Comparison of ENCODE assay signal across 31 mouse cellular contexts in genomic region chr2:96573755-96574154, GRCm38 (mm10).
"Had no signal": no experiment of that assay in that cellular context is flagged by ENCODE, and none has a peak within 500 bp of the region (broad histone marks: within the 10 kb centered on the region; RNA-seq: fewer than 3 reads in every experiment).

No protein-coding gene starts in this region.

- H3K4me1 ChIP-seq: limb, embryonic 10.5 days; limb, embryonic 12.5 days; limb, embryonic 13.5 days; limb, embryonic 15.5 days; liver, embryonic 12.5 days; liver, embryonic 13.5 days; liver, embryonic 15.5 days; lung, embryonic 15.5 days; megakaryocyte, embryonic 14.5 days; midbrain, embryonic 10.5 days; midbrain, embryonic 12.5 days; midbrain, embryonic 13.5 days; midbrain, embryonic 15.5 days had no signal

- H3K36me3 ChIP-seq: limb, embryonic 10.5 days; limb, embryonic 12.5 days; limb, embryonic 13.5 days; limb, embryonic 15.5 days; liver, embryonic 12.5 days; liver, embryonic 13.5 days; liver, embryonic 15.5 days; lung, embryonic 15.5 days; midbrain, embryonic 10.5 days; midbrain, embryonic 12.5 days; midbrain, embryonic 13.5 days; midbrain, embryonic 15.5 days had no signal

- H3K27me3 ChIP-seq: limb, embryonic 12.5 days; limb, embryonic 13.5 days; limb, embryonic 15.5 days; liver, embryonic 12.5 days; liver, embryonic 13.5 days; liver, embryonic 15.5 days; lung, embryonic 15.5 days; megakaryocyte, embryonic 14.5 days; midbrain, embryonic 12.5 days; midbrain, embryonic 13.5 days; midbrain, embryonic 15.5 days had no signal

- ATAC-seq: liver, embryonic 12.5 days; liver, postnatal 0 days; lung, postnatal 0 days; midbrain, embryonic 13.5 days; midbrain, embryonic 15.5 days; midbrain, embryonic 16.5 days had no signal

- H3K9ac ChIP-seq: limb, embryonic 12.5 days; limb, embryonic 13.5 days; limb, embryonic 15.5 days; liver, embryonic 12.5 days; liver, embryonic 13.5 days; liver, embryonic 14.5 days; liver, embryonic 15.5 days; liver, postnatal 0 days; lung, embryonic 14.5 days; lung, embryonic 15.5 days; midbrain, embryonic 12.5 days; midbrain, embryonic 13.5 days; midbrain, embryonic 15.5 days had no signal

- DNase-seq: left cerebral cortex, postnatal 4 days; liver; liver, embryonic 13.5 days; liver, postnatal 0 days; lung, adult 18-20 months; lung, adult 2 months; lung, embryonic 14.5 days; lung, postnatal 10 days; lung, postnatal 14 days; lung, postnatal 36 days; lung, postnatal 4 days; midbrain, embryonic 14.5 days had no signal

- H3K9me3 ChIP-seq: limb, embryonic 10.5 days; limb, embryonic 12.5 days; limb, embryonic 13.5 days; limb, embryonic 15.5 days; liver, embryonic 12.5 days; liver, embryonic 13.5 days; liver, embryonic 15.5 days; lung, embryonic 15.5 days; megakaryocyte, embryonic 14.5 days; midbrain, embryonic 10.5 days; midbrain, embryonic 12.5 days; midbrain, embryonic 13.5 days; midbrain, embryonic 15.5 days had no signal

- H3K4me2 ChIP-seq: limb, embryonic 12.5 days; limb, embryonic 13.5 days; limb, embryonic 15.5 days; liver, embryonic 11.5 days; liver, embryonic 12.5 days; liver, embryonic 13.5 days; liver, embryonic 15.5 days; lung, embryonic 14.5 days; lung, embryonic 15.5 days; midbrain, embryonic 11.5 days; midbrain, embryonic 12.5 days; midbrain, embryonic 13.5 days; midbrain, embryonic 15.5 days had no signal

- H3K27ac ChIP-seq: limb, embryonic 10.5 days; limb, embryonic 12.5 days; limb, embryonic 13.5 days; limb, embryonic 15.5 days; liver, embryonic 12.5 days; liver, embryonic 13.5 days; liver, embryonic 14.5 days; liver, embryonic 15.5 days; lung, embryonic 15.5 days; macrophage; midbrain, embryonic 10.5 days; midbrain, embryonic 12.5 days; midbrain, embryonic 13.5 days; midbrain, embryonic 15.5 days had no signal

- H3K4me3 ChIP-seq: limb, embryonic 10.5 days; limb, embryonic 12.5 days; limb, embryonic 13.5 days; limb, embryonic 15.5 days; liver, embryonic 12.5 days; liver, embryonic 13.5 days; liver, embryonic 15.5 days; lung, embryonic 15.5 days; megakaryocyte, embryonic 14.5 days; midbrain, embryonic 10.5 days; midbrain, embryonic 12.5 days; midbrain, embryonic 13.5 days; midbrain, embryonic 15.5 days; myocyte had no signal
